Mouse (Mus musculus) lung, postnatal 0 days (tissue): Measurements from ENCODE around the gene Ap3b1.

Source experiments
- CTCF ChIP-seq: IDR thresholded peaks from 2 replicates; pipeline ENCODE4 v1.5.1; 2016; ENCODE audit warnings: antibody characterized with exemption, mild to moderate bottlenecking
- EP300 ChIP-seq: IDR thresholded peaks from 2 replicates; pipeline ENCODE4 v1.6.1; 2016; ENCODE audit warnings: antibody characterized with exemption, mild to moderate bottlenecking, control low read depth

- TF ChIP-seq EP300 (no peak), CTCF (no peak)
Measured at GRCm38 (mm10) chr13:94608947-94609346, 250.2 kb downstream of the Ap3b1 start.
